Mouse (Mus musculus): ENCODE results near the gene U90926.

DNA sequence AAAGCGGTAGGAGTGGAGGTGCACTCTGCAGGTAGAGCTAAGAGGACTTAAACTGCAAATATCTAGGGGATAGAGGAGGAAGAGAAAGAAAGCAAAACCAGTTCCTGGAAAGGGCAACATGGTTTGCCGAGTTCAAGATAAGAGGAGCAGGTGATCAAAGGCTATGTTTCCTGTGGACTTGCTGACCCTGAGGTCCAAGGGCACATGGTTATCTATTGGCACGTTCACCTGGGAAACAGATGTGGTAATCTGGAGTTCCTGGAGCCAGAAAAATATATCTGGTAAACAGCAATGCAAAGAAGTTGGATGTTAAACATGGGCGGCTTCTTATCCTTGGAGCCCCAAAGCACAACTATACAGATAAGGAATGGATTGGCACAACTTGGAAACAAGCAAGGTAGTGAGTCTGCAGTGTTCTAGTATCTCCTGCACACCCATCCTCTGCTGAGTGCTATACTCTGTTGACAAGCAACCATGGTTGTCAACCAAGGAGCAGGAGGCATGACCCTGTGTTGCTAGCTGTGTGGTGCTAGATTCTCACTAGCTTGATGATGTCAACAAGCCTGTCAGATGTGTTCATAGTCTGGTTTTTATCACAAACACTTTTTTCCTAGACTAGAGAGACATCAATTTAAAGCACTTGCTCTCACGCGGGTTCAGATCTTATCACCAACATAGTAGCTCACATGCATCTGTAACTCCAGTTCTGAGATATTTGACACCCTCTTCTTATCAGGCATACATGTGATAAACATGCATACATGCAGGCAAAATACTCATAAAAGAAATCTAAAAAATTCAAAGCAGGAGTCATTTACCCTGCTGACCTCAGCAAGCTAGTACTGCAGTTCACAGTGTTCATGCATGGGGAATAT, 10.8 kb downstream of the U90926 start:
- no peak for TF ChIP-seq POLR2A (IDR thresholded peaks at IDR 0.05; ENCODE audit: low read depth, low read length)
- no peak for TF ChIP-seq CTCF (IDR thresholded peaks at IDR 0.05; ENCODE audit: extremely low read depth, insufficient read length, insufficient replicate concordance, low read depth, low read length)

All from small intestine, adult 2 months (tissue).